Mouse (Mus musculus) adrenal gland, postnatal 36 days (tissue): ENCODE measurements at regions not wholly inside any gene's neighbourhood (a gene's known extent, or its start where the extent isn't known, plus 50 kb on each side); places are given as distances from the start of the nearest gene placed in this dataset.
A peak's percentile ranks its signal among the peaks of the same experiment; 100 is the strongest.

Experiments used
- DNase-seq, 2 experiments: peaks; one replicate each; pipeline ENCODE4 v3.0.0; 2021; ENCODE audit warnings: mixed read lengths in 1 of 2

DNA sequence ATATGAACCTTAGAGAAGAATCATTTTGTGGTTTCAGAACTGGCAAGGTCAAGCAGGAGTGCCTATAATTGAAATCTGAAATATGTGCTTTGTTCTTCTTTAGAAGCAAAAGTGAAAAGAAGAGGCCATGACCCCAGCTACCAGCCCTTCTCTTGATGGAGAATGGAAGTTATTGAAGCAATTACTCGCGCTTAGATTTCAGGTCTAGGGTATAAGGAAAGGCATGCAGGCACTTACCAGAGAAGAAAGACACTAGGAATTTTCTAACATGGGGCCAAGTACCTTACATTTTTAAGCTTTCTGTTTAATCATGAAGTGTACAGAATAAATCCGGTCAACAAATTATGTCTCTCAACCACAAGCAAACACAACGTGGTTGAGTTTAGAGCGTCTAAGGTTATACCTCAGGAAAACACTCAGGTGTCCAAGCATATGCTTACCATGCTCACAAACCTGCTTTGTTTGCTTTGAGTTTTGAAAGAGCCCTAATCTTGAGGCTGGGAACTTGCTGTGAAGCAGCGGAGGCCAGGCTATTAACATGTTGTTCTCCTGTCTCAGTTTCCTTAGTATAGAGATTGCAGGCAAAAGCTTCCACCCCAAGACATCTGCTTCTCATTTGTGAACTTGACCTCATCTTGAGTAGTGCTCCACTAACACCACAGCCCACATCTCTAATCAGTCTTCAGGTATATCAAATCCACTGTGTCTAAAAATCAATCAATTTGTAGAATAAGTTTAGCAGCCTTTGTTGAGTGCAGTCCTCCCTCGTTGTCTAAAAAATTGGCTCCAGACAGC is 251.4 kb upstream of the C9orf72 start:
- no peak for DNase-seq

DNA sequence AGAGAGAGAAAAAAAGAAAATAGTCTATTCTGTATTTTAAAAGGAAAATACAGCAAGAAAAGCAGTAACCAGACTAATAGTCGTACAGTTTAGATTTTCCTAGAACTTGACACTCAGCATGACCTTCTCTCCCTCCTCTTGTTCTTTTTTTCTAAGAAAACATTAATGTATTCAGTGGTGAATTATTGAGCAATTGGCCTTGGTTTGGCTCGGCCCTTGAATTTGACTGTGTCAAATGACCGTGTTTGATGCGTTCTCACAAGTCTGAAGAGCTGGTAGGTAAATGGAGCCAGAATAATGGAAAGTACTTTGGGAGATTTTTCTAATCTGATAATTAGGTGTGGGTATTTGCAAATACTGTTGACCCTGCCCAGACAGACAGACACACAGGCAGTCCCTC is 248.0 kb upstream of the C9orf72 start:
- DNase-seq = peak in 1 of 2 experiments; percentile 25
